Mouse (Mus musculus) T-helper 1 cell (primary cell): Measurements from ENCODE around the gene Tubb4b.

ENCODE experiments used
- in situ Hi-C: fragments of 300-600 bp; cut with MboI, MseI; formaldehyde crosslinking; loops from one replicate; pipeline ENCODE4 v1.15.1; 2025; ENCODE audit warnings: high pct_unique_total_duplicates

The Tubb4b gene

GRCm38 (mm10) chr2:25194006-25194405, 30.5 kb downstream of the Tubb4b start:
- in situ Hi-C loops: loop anchor here (5.0 kb wide), 1 partner anchor 58 kb away; no protein-coding TSS in a partner anchor

GRCm38 (mm10) chr2:25193330-25193770, 31.2 kb downstream of the Tubb4b start:
- in situ Hi-C loops: loop anchor here (5.0 kb wide), 1 partner anchor 59 kb away; no protein-coding TSS in a partner anchor

- in situ Hi-C loops: no loop called here
These were observed 36.7 kb downstream of the Tubb4b start for GRCm38 (mm10) chr2:25187841-25188240.

- in situ Hi-C loops: no loop called here
These were observed 37.9 kb downstream of the Tubb4b start for GRCm38 (mm10) chr2:25186575-25186930.

GRCm38 (mm10) chr2:25185625-25186574, 38.6 kb downstream of the Tubb4b start:
- in situ Hi-C loops: no loop called here

- in situ Hi-C loops: no loop called here
These were observed 40.0 kb downstream of the Tubb4b start for GRCm38 (mm10) chr2:25184496-25184895.

- in situ Hi-C loops: no loop called here
These were observed 41.2 kb downstream of the Tubb4b start for GRCm38 (mm10) chr2:25183336-25183735.

- in situ Hi-C loops: no loop called here
These were observed 41.8 kb downstream of the Tubb4b start for GRCm38 (mm10) chr2:25182664-25183063.

GRCm38 (mm10) chr2:25181891-25182397, 42.6 kb downstream of the Tubb4b start:
- in situ Hi-C loops: no loop called here

GRCm38 (mm10) chr2:25180973-25181890, 43.3 kb downstream of the Tubb4b start:
- in situ Hi-C loops: no loop called here

GRCm38 (mm10) chr2:25180478-25180903, 44.0 kb downstream of the Tubb4b start, which contains the start of gene Nrarp:
TSS of gene Nrarp (plus strand) at chr2:25180758.
- in situ Hi-C loops: no loop called here

- in situ Hi-C loops: no loop called here
These were observed 44.8 kb downstream of the Tubb4b start for GRCm38 (mm10) chr2:25179566-25180217.

GRCm38 (mm10) chr2:25178285-25178972, 46.1 kb downstream of the Tubb4b start:
- in situ Hi-C loops: no loop called here

GRCm38 (mm10) chr2:25177685-25178084, 46.8 kb downstream of the Tubb4b start:
- in situ Hi-C loops: no loop called here

GRCm38 (mm10) chr2:25177076-25177475, 47.4 kb downstream of the Tubb4b start:
- in situ Hi-C loops: no loop called here

GRCm38 (mm10) chr2:25176573-25176972, 47.9 kb downstream of the Tubb4b start:
- in situ Hi-C loops: no loop called here

GRCm38 (mm10) chr2:25175690-25176078, 48.8 kb downstream of the Tubb4b start:
- in situ Hi-C loops: no loop called here

- in situ Hi-C loops: no loop called here
These were observed 49.4 kb downstream of the Tubb4b start for GRCm38 (mm10) chr2:25174866-25175689.

GRCm38 (mm10) chr2:25173821-25174220, 50.7 kb downstream of the Tubb4b start:
- in situ Hi-C loops: no loop called here

GRCm38 (mm10) chr2:25172629-25173028, 51.9 kb downstream of the Tubb4b start:
- in situ Hi-C loops: no loop called here
